Mouse (Mus musculus) adipose tissue, adult 10 weeks (tissue): ENCODE measurements around the gene Trpv3. TPM values are rescaled to one million over a fixed set of nuclear protein-coding genes. Genes with fewer than 3 reads are reported as not detected.

ENCODE experiments used
- polyA plus RNA-seq: library from polyadenylated mRNA; stranded (reverse); fragments of 350-450 nt; fragmentation: Illumina TruSeq; extraction: RNeasy Lipid Tissue Mini Kit (QIAGEN cat#74804); gene quantifications from one replicate; pipeline ENCODE4 v1.2.3, GENCODE M21; 2014; ENCODE audit warnings: low read depth, low replicate concordance

The Trpv3 gene
- polyA plus RNA-seq = 0.46 TPM

GRCm38 (mm10) chr11:73267267-73267666 lies at the start of gene Trpv3:
Trpv3 (plus strand) TSS chr11:73267388.

GRCm38 (mm10) chr11:73233992-73234391 lies 33.2 kb upstream of the Trpv3 start, which contains the start of gene Trpv1:
Trpv1 (plus strand) TSS chr11:73234292.

DNA sequence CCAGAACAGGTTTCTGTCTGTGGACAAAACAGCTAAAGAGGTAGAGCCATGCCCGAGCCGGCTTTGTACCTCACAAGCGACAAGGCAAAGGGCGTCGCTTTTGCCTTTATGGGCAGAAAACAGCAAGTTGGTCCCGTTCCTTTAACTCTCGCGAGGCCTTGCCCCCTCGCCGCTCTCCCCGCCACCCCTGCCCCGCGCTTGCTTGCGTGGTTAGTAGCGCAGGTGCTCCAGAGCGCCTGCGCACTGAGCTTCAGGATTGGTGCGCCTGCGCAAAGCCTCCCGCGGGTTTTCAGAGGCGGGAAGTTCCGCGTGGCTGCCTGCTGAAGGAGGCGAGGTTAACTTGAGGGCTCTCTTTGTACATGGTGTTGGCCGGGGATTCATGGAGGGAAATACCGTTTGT lies 62.3 kb downstream of the Trpv3 start, which contains the start of the genes Aspa, Gm49340 and Spata22:
TSS of gene Aspa (minus strand) at position 155 of the 400 bp plus-strand sequence.
TSS of gene Gm49340 (plus strand) at position 300 of the 400 bp plus-strand sequence.
TSS of gene Spata22 (plus strand) at position 300 of the 400 bp plus-strand sequence.

Other genes starting within 250 kb of the Trpv3 start
- 5.9 TPM for gene Camkk1, start 248.4 kb upstream of the Trpv3 start, polyA plus RNA-seq
- 5.2 TPM for gene Ncbp3, start 219.6 kb upstream of the Trpv3 start, polyA plus RNA-seq
- 9.3 TPM for gene Itgae, start 176.8 kb upstream of the Trpv3 start, polyA plus RNA-seq
- gene Haspin, start 129.1 kb upstream of the Trpv3 start, polyA plus RNA-seq = 10.4 TPM
- 1.6 TPM for gene P2rx5, start 107.0 kb upstream of the Trpv3 start, polyA plus RNA-seq
- 44.9 TPM for gene Emc6, start 90.4 kb upstream of the Trpv3 start, polyA plus RNA-seq
- gene Tax1bp3, start 90.3 kb upstream of the Trpv3 start, polyA plus RNA-seq = 64.3 TPM
- gene Ctns, start 68.3 kb upstream of the Trpv3 start, polyA plus RNA-seq = 20.0 TPM
- 11.0 TPM for gene Shpk, start 67.9 kb upstream of the Trpv3 start, polyA plus RNA-seq
- gene Trpv1, start 33.1 kb upstream of the Trpv3 start, polyA plus RNA-seq = 1.3 TPM
- 16.7 TPM for gene Aspa, start 62.2 kb downstream of the Trpv3 start, polyA plus RNA-seq
- not detected for gene Gm49340, start 62.4 kb downstream of the Trpv3 start, polyA plus RNA-seq
- gene Spata22, start 62.4 kb downstream of the Trpv3 start, polyA plus RNA-seq = 1.6 TPM
- not detected for gene Olfr20, start 83.4 kb downstream of the Trpv3 start, polyA plus RNA-seq
- not detected for gene Olfr376, start 103.9 kb downstream of the Trpv3 start, polyA plus RNA-seq
- not detected for gene Olfr1, start 132.2 kb downstream of the Trpv3 start, polyA plus RNA-seq
- gene Olfr378, start 161.1 kb downstream of the Trpv3 start, polyA plus RNA-seq = not detected
- not detected for gene Olfr380, start 190.1 kb downstream of the Trpv3 start, polyA plus RNA-seq
- not detected for gene Olfr381, start 224.2 kb downstream of the Trpv3 start, polyA plus RNA-seq
- not detected for gene Olfr382, start 249.8 kb downstream of the Trpv3 start, polyA plus RNA-seq